Mouse (Mus musculus) midbrain, embryonic 10.5 days (tissue): ENCODE measurements around the gene Gm28710. TPM values are rescaled to one million over a fixed set of nuclear protein-coding genes. Genes with fewer than 3 reads are reported as not detected.

Experiments
- polyA plus RNA-seq: library from polyadenylated mRNA; unstranded; fragments of >200 nt; fragmentation: Nextera tagmentation; extraction: Ambion mirVana; gene quantifications from 2 replicates; pipeline ENCODE4 v1.2.1, GENCODE M21; 2016

The Gm28710 gene
- polyA plus RNA-seq, 1 experiment from 2014 or later, result not detected

Other genes starting within 250 kb of the Gm28710 start
- 0.42 and 0.98 TPM in 2 replicates for gene Hgf, start 238.3 kb upstream of the Gm28710 start, polyA plus RNA-seq